Mouse (Mus musculus): ENCODE results near the gene Dmgdh.

Gene Dmgdh

GRCm38 (mm10) chr13:93771588-93772278 lies 97.5 kb downstream of the Dmgdh start, which contains the start of gene Arsb:
Gene Arsb (plus strand): TSS chr13:93771630.
- peak; percentile 26 for DNase-seq (ENCODE audit: extremely low read depth, low read depth)

GRCm38 (mm10) chr13:93772279-93772636 lies 98.0 kb downstream of the Dmgdh start:
- DNase-seq (ENCODE audit: extremely low read depth, low read depth): no peak

GRCm38 (mm10) chr13:93772861-93773260 lies 98.6 kb downstream of the Dmgdh start:
- DNase-seq (ENCODE audit: extremely low read depth, low read depth): no peak

DNA sequence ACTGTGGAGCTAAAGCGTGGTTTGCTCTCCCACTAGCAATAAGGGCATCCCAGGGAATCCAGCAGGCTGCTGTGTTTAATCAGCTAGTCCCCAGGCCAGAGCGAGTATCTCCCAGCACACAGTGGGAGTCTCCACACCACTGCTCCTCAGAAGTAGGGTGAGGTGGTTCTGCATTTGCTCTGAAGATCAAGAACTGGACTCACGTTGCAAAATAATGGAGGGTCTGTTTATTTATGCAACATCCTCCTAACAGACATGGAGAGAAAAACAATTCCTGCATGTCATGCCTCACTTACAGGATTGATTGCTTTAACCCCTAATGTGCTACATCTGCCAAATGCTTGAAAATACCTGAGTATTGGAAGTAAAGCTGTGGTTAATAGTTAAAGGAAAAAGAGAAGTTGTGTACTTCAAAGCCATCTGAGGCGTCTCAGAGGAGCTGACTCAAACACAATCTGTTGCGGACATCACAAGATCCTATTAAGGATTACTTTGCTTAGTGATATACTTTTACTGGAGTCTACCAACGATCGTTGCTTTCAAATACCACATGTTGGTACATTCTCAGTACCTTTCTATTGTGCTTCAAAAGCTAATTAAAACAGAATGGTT lies 99.6 kb downstream of the Dmgdh start:
- DNase-seq (ENCODE audit: extremely low read depth, low read depth): no peak

DNA sequence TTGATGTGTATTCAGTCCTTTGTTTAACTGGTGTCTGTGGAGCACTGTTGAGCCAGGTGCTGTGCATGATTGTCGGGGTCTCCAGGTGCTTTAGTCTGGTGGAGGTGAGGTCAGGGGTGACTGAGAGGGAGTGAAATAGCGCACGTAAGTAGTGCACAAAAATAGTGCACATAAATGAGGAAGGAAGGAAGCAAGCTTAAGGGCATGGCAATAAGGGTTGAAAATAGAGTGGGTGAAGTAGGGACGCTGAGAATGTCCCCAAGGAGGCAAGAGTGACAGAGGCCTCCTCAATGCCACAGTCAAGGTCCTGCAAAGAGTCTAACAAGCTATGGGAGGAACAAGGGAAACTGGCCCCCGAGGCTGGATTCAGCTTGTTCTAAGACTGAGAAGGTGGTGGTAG lies 108.6 kb downstream of the Dmgdh start:
- DNase-seq (ENCODE audit: extremely low read depth, low read depth): no peak

- no peak for DNase-seq (ENCODE audit: extremely low read depth, low read depth)
Measured at GRCm38 (mm10) chr13:93785329-93785728, 111.1 kb downstream of the Dmgdh start.

DNA sequence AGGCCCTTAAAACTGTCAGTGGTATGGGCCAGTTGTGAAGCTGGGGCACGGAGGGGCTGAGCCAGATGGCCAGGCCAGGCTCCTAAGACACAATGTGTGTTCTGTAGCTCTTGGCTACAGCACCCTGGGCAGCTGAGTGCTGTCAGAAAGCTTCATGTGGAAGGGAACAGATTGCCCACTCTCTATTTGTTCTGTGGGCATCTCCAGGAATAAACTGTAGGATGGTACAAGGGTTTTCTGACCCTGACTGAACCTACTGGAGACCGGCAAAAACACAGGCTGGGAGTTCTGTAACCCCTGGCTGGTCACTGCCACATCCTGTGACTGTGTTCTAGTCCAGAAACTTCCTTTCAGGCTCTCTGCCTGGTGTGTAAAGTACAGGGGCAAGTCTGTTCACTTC lies 111.8 kb downstream of the Dmgdh start:
- DNase-seq (ENCODE audit: extremely low read depth, low read depth): no peak

- DNase-seq (ENCODE audit: extremely low read depth, low read depth): no peak
Measured at GRCm38 (mm10) chr13:93787647-93788046, 113.4 kb downstream of the Dmgdh start.

DNA sequence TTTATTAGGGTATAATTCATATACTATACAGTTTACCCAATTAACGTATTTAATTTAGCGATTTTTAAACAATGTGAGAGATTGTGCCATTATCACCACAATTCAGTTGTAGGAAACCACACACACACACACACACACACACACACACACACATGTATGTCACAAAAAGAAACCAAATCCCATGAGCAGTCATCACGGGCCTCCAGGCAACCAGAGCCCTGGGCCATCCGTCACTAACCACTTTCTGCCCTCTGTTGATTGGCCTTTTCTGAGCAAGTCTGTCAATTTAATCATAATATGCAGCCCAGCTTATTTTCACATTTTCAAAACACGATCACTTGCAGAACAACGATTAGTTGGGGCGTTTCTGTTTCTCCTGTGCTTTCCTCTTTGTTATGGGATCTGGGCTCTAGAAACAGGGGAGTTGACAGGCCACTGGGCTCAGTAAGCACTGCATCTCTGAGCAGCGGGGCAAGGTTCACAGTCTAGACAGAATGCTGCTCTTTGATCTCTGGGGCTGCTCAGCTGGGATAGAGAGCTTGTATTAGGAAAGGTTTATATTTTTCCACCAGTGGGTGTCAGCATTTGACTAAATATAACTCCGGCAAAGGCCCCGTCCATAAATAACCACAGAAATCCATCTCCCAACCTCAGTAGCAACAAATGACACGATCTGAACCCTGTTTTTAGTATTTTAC lies 118.9 kb downstream of the Dmgdh start:
- no peak for DNase-seq (ENCODE audit: extremely low read depth, low read depth)

DNA sequence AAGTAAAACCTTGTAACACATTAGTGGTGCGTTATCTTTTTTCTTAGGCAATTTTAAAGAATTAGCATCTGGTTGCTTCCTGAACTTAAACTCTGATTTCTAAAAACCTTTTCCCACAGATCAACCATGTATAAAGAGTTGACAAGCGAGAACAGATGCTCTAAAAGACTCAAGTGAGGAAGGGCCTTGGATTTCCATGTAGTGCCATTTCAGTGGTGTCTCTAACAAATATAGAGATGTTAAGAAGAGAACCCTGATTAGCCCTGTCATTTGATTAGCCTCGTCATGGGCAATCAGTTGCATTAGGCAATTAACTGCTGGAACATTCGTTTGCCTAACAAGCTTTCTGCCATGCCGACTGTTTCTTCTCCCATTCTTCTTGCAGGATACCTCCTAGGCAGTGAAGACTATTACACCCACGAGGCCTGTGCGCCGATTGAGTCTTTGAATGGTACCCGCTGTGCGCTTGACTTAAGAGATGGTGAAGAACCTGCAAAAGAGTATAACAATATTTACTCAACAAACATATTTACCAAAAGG lies 119.5 kb downstream of the Dmgdh start:
- DNase-seq (ENCODE audit: extremely low read depth, low read depth): no peak

DNA sequence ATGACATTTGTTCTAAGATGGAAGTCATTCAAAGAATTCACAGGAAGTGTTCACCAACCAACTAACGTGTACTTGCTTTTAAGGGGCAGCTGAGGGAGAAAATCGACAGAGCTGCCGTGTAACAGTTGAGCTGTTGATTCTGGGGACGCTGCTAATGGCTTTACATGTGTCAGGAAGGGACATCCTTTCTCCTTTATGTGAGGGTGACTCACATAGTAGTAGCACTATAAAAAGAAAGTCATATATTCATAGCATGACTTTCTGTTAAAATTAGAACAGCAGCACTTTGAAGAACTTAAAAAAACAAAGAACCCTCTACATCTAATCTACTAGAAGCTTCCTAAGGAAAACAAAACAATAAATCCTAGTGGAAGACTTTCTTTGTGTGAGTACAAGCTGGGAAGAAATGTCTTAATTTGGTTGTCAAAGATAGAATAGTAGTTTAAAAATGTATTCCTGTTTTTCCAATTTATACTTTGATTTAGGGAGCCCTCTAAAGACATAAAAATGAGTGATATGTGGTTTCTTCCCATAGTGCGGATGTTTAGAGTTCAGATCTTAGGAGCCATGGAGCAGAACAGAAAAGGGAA lies 122.9 kb downstream of the Dmgdh start:
- DNase-seq (ENCODE audit: extremely low read depth, low read depth): no peak

All from MEL-GATA-1-ER (cell line).